Mouse (Mus musculus) heart, adult 18-20 months (tissue): Measurements from ENCODE around the gene Acvr2b. TPM values are rescaled to one million over a fixed set of nuclear protein-coding genes. Genes with fewer than 3 reads are reported as not detected.

ENCODE experiments used
- DNase-seq, 2 experiments: peaks; one replicate each; pipeline ENCODE4 v3.0.0; 2021 to 2022; ENCODE audit warnings: mixed read lengths in 1 of 2
- total RNA-seq, 2 experiments: library from RNA; stranded (reverse); gene quantifications; 2 replicates each; pipeline ENCODE4 v1.2.3; 2021

Acvr2b gene
- total RNA-seq, 2 experiments from 2014 or later: 3.4 to 4.7 TPM

- no peak for DNase-seq
Observed at GRCm38 (mm10) chr9:119473608-119474164, 71.8 kb downstream of the Acvr2b start.

- DNase-seq: peak; percentile 66 to 81
Observed at GRCm38 (mm10) chr9:119474717-119475611, 73.0 kb downstream of the Acvr2b start.

GRCm38 (mm10) chr9:119477754-119478153 lies 75.8 kb downstream of the Acvr2b start:
- no peak for DNase-seq

GRCm38 (mm10) chr9:119478345-119478744 lies 76.4 kb downstream of the Acvr2b start:
- peak in 1 of 2 experiments; percentile 47 for DNase-seq

- peak; percentile 81 to 88 for DNase-seq
Observed at GRCm38 (mm10) chr9:119479297-119479696, 77.4 kb downstream of the Acvr2b start.

- no peak for DNase-seq
Observed at GRCm38 (mm10) chr9:119481612-119482011, 79.7 kb downstream of the Acvr2b start.

- peak; percentile 53 to 76 for DNase-seq
Observed at GRCm38 (mm10) chr9:119483554-119484353, 81.8 kb downstream of the Acvr2b start.

GRCm38 (mm10) chr9:119484420-119484819 lies 82.5 kb downstream of the Acvr2b start:
- DNase-seq: peak; percentile 40 to 45

Other genes with a start within 250 kb of the Acvr2b start
- gene Acaa1b, start 245.0 kb upstream of the Acvr2b start, total RNA-seq: 1 to 10 TPM; 1.7 to 4.3 TPM
- not detected for gene Gm47289, start 243.0 kb upstream of the Acvr2b start, total RNA-seq
- not detected for gene Slc22a13, start 193.0 kb upstream of the Acvr2b start, total RNA-seq
- 10 to 100 TPM; 51.0 to 52.6 TPM for gene Oxsr1, start 79.7 kb upstream of the Acvr2b start, total RNA-seq
- gene Acaa1a, start 62.4 kb upstream of the Acvr2b start, total RNA-seq: 10 to 100 TPM; 77.1 to 85.3 TPM
- 10 to 100 TPM; 12.9 to 13.9 TPM for gene Myd88, start 60.7 kb upstream of the Acvr2b start, total RNA-seq
- under 1 TPM; 0.26 to 0.30 TPM for gene Xylb, start 44.7 kb upstream of the Acvr2b start, total RNA-seq
- gene Slc22a14, start 36.6 kb upstream of the Acvr2b start, total RNA-seq: not detected
- 1 to 10 TPM; 2.7 to 4.0 TPM for gene Exog, start 42.8 kb downstream of the Acvr2b start, total RNA-seq
- gene Scn5a, start 176.9 kb downstream of the Acvr2b start, total RNA-seq: 100 to 1,000 TPM; 174 to 194 TPM